Mouse (Mus musculus) fat pad, adult 2 months (tissue): ENCODE measurements at regions not wholly inside any gene's neighbourhood (a gene's known extent, or its start where the extent isn't known, plus 50 kb on each side); places are given as distances from the start of the nearest gene placed in this dataset.

Experiments
- DNase-seq: peaks from one replicate; pipeline ENCODE4 v3.0.0-alpha.2; 2011; ENCODE audit warnings: low read depth, low spot score; ENCODE audit errors: extremely low read depth

DNA sequence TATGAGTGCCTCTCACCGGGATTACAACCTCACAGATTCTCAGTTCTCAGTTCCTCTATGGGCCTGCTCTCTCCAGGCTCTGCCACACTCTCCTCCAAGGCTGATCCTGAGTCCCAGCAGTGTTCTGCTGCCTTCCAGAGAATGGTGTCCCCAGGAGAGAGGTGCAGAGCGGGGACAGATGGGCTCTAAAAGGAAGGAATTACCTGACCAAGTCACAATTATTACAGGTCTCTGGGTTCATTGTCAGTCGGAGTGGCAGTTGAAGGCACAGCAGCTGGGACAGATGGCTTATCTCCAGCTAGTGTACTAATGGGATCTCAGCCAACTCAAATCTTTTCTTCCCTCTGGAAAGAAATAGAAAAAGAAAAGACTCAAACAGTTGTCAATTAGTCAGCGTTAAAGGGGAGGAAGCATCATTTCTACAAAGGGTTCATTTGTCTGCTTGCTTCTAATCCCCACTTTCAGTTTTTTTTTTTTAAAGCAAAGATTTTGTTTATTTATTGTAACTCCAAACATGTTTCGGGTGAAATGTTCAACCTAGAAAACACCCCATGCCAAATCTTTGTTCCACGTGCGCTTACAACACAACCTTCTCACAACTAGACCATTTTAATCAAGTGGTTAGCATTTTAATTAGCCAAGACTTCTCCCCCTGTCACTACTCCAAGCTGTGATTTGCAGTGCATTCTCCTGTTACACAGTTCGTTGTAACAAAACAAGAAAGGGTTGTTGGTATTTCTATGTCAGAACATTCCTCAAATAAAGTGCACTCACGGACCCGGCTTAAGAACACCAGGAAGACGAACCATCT is 304.3 kb upstream of the Sox11 start:
- DNase-seq = no peak

GRCm38 (mm10) chr12:27619616-27620015 is 277.2 kb upstream of the Sox11 start:
- no peak for DNase-seq

DNA sequence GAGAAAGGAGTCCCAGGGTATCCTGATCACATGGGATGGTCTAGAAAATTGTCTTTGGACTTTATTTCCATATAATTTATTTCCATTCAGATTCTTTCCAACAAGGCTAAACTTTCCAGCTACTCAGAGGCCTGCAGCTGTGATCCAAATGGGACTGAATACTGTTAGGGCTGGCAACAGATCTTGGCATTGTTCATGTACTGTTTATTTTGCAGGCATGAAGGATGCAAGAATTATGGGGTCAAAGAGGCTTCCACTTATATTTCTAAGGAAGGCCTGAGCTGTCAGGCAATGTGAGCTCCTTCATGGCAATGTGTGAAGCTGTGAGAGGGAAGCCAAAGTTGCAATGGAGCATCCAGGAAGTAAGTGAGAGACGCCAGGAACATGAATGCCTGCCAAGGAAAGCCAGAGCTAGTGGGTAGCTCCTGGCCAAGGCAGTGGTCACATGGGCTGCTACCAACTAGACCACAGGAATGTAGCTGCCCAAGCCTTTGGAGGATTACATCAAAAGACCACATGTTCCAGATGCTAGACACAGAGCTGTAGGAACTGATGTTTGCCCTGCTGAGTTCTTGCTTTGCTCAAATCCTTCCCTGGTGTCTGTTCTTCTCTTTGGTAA is 261.8 kb upstream of the Sox11 start:
- no peak for DNase-seq

GRCm38 (mm10) chr12:27599149-27599548 is 256.8 kb upstream of the Sox11 start:
- no peak for DNase-seq

GRCm38 (mm10) chr12:27597878-27598277 is 255.5 kb upstream of the Sox11 start:
- no peak for DNase-seq

DNA sequence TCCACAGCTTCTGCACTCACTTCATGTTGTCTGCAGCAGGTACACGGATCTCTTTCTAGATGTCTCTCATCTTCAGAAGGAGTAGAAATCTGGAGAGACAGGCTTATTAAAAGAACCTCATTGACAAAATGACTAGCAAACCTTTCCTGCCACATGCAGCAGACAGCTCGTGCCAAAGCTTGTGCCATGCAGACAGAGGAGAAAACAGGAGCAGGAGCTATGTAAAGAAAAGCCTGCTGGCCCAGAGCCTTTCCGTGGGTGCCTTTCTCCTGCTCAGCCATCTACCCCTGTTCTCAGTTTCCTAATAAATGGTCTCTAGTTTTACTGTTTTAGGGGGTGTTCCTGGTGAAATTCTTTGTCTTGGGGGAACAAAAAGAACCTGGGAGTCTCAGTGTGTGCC is 254.9 kb upstream of the Sox11 start:
- no peak for DNase-seq

GRCm38 (mm10) chr12:27595576-27595975 is 253.2 kb upstream of the Sox11 start:
- no peak for DNase-seq

- no peak for DNase-seq
These were observed 251.1 kb upstream of the Sox11 start for GRCm38 (mm10) chr12:27593436-27593835.

- no peak for DNase-seq
These were observed 233.8 kb upstream of the Sox11 start for GRCm38 (mm10) chr12:27576109-27576700.

DNA sequence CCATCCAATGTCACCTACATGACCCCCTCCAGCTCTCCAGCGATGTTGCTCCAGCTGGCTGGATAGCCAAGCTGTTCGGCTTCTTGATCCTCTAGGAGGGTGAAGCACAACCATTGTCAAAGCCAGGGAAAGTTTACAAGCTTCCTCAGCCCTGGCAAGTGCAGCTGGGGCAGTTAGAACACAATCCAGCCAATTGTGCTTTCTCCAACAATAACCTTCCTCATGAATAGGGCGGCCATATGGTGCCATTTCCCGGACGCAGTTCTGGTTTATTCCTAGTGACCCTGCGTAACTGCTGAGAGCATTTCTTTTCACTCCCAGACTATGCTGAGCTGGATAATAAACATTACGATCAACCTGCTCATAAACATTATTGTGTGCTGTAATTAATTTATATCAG is 233.3 kb upstream of the Sox11 start:
- DNase-seq = no peak

- no peak for DNase-seq
These were observed 224.9 kb upstream of the Sox11 start for GRCm38 (mm10) chr12:27567250-27567649.

- DNase-seq = no peak
These were observed 223.7 kb upstream of the Sox11 start for GRCm38 (mm10) chr12:27565965-27566507.

DNA sequence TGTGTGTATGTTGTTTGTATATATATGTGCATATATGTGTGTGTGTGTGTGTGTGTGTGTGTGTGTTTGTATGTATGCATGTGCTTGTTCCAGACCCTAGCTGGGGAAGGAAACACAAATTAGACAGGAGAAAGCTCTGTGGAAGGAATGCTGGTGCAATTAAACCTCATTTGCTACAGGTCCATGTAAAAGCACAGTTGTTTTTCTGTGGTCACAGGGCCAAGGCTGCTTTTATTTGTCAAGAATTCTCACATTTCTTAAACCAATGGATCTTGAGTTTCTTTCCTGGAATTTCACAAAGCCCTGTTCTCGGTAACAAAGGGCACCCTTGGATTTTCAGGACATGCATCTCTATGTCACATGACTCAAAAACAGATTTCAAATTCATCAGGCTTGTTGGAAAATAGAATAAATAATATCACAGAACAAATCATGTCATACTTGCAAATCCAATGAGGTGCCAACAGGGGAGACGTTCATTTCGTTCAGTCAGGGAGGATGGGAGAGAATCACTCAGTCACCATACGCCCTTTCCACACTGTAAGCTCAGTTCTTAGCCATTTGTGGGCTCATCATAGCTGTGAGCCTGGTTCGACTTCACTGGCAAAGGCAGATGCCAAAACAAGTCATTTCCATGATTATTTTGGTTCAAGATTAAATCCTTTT is 222.4 kb upstream of the Sox11 start:
- no peak for DNase-seq

DNA sequence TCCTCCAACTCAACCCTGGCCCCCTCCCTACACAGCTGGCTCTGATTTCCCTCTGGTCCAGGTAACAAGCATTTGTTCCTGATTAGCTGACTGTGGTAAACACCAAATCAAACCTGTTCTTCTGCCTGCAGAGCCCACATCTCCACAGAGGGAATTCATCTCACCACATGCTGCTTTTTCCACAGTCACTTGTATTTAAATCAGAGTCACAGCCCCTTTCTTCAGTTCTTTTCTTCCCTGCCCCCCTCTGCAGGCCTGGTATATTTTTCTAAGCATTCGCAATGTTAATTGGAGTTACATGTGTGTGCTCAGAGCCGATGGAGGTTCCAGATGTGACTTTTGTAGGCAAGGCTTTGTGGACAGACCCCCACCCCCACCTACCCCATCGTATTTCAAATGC is 221.5 kb upstream of the Sox11 start:
- DNase-seq = no peak

DNA sequence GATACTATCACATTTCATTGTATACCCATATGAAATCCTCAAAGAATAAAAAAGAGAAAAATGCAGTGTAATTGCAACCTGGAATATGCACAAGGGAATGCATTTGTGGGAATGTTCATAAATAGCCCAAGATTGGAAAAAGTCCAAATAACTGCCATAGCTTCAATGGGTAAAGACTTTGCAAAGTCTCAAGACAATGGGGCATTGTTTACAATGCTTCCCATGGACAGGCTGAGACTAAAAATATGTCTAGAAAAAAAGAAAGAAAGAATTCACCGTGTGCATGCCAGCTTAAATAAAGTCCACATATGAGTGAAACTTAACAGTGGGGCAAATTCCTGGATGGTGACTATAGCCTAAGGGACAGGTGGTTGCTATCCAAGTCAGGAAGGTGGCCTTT is 210.4 kb upstream of the Sox11 start:
- DNase-seq = no peak

DNA sequence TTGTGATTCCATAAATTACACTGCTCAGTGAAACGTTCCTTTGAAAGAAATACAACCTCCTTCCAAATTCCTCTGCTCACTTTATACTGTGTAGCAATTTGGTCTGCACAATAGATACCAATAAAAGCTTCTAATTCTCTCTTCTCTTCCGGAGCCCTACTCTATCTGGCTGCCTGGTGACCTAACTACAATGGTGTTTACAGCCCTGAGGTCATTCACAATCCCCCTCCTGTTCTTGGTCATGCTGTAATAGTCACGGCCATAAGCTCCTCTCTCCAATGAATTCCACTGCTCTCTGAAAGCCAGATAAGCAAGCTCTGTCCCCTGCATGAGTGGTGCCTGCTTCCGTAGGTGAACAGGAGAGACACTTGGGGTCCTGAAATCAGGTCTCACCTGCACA is 195.8 kb upstream of the Sox11 start:
- DNase-seq = no peak

DNA sequence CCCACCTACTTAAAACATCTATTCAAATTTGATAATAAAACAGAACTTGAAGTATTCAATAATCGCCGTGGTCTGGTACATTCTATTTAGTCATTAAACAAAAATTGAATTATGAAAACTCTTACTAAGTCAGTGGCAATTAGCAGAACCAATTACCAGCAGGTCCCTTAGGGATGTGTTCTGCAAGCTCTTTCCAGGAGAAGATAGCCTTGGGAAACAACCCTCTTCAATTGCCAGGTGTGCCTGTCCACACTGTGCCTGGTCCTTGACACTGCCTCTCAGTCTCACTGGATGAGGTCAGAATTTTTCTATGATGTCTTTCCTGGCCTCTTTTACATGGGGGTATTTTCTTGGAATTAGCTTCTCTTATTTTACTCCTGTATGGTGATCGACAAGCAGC is 195.1 kb upstream of the Sox11 start:
- DNase-seq = no peak

DNA sequence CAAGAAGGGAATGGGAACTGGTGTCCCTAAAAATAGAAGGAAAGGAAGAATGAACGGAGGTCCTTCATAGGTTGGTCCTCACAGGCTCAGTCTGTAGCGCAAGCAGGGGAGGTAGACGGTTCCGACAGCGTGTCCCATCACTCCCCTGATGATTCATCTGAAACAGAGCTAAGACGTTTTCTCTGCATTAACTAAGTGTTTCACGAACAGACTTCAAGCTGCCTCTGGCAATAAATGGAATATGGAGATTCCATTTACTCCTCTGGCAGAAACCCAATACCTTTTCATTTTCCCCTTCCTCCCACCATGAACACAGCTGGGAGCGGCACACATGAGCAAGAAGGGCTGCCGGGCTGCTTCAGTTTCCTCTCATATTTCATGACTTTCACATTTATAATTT is 194.6 kb upstream of the Sox11 start:
- DNase-seq = no peak

DNA sequence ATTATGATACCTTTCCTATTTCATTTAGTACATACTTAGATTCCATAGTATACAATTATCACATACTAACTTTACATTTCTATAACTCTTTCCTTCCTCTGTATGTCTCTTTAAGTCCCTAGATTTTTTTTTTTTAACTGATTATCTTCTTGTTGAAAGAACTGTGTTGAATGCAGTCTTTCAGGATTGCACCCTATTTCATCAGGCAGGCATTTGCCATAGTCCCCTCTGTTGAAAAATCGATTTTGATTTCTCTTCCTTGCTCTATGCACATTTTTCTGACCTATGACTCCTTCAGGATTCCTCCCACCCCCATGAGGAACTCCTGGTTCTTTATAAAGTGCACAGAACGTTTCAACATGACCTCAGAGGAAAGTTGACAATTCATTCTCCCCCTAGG is 183.2 kb upstream of the Sox11 start:
- no peak for DNase-seq

DNA sequence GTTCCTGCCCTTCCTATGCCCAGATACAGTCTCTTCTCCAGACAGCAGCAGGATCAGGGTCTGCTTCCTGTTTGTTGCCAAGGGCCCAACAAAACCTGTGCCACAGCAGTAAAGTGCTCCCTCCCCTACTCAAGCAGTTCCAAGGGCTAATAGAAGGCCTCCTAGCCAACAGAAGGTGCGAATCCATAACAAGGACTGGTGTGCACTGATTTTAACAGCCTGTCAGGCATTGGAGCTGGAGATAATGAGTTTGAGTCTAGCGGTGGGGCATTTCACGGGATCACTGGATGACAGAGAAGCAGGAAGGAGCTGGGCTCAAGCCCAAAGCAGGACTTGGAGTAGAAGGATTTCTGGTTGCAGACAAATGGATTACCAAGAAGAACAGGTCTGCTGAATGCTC is 170.9 kb upstream of the Sox11 start:
- no peak for DNase-seq

- DNase-seq = no peak
These were observed 165.8 kb upstream of the Sox11 start for GRCm38 (mm10) chr12:27508226-27508560.
